ENCODE assay signal across 27 mouse cellular contexts in the genomic region with DNA sequence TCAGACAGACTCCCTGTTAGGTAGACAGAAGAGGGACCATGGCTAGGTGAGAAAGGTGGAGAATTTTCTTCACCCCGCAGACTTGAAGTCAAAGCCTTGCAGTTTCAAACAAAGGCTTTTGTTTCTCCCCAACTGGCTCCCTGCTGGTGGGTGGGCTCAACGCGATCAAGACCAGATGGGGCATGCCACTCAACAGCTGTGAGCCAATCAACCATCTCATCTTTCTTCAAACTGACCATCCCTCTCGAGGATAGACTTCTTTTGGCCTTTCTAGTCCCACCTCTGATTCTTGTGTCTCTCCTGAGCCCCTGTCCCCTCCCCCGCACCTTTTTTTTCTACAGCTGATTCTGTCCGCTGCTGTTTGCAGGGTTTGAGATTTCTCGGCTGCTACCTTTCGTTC.
DNase-seq lines count a peak whose midpoint lies in the region; TF ChIP-seq lines count a peak whose summit lies in the region.
"Had no signal": no experiment of that assay in that cellular context is flagged by ENCODE, and none has a peak within 500 bp of the region (broad histone marks: within the 10 kb centered on the region; RNA-seq: fewer than 3 reads in every experiment).

No protein-coding gene starts in this region.

- H3K27me3 ChIP-seq in heart, embryonic 10.5 days (ENCODE audit: insufficient read depth, poor library complexity, severe bottlenecking): no peaks in the 10 kb centered on the region
- H3K27me3 ChIP-seq in embryonic facial prominence, embryonic 10.5 days (replicated peaks; ENCODE audit: low read depth, poor library complexity, severe bottlenecking): no peaks in the 10 kb centered on the region
- H3K27me3 ChIP-seq: embryonic facial prominence, embryonic 13.5 days; hindbrain, embryonic 15.5 days; liver, embryonic 13.5 days; megakaryocyte, embryonic 14.5 days; midbrain, embryonic 15.5 days; neural tube, embryonic 15.5 days had no signal

- H3K27ac ChIP-seq in heart, embryonic 10.5 days: 0 out of 2 replicates have a peak overlapping the region, but pooled peaks have one; percentile 10
- no peak overlapping the region for H3K27ac ChIP-seq in ES-E14 (ENCODE audit: insufficient read depth, low read depth, low read length, poor library complexity, severe bottlenecking)
- H3K27ac ChIP-seq in embryonic facial prominence, embryonic 10.5 days (replicated peaks): peak overlapping the region; percentile 54; the same call in 1 of the 2 replicates
- H3K27ac ChIP-seq: embryonic facial prominence, embryonic 13.5 days; forebrain, embryonic 10.5 days; heart, adult 2 months; hindbrain, embryonic 15.5 days; liver, embryonic 13.5 days; midbrain, embryonic 15.5 days; neural tube, embryonic 15.5 days; stomach, postnatal 0 days had no signal

- no peaks in the 10 kb centered on the region for H3K9me3 ChIP-seq in heart, embryonic 10.5 days
- H3K9me3 ChIP-seq in ES-E14 (ENCODE audit: control insufficient read depth, insufficient read depth, low read depth, low read length): no peaks in the 10 kb centered on the region
- no peaks in the 10 kb centered on the region for H3K9me3 ChIP-seq in embryonic facial prominence, embryonic 10.5 days
- H3K9me3 ChIP-seq: embryonic facial prominence, embryonic 13.5 days; forebrain, embryonic 10.5 days; hindbrain, embryonic 15.5 days; liver, embryonic 13.5 days; megakaryocyte, embryonic 14.5 days; midbrain, embryonic 15.5 days; neural tube, embryonic 15.5 days had no signal

- intact Hi-C loops in left cerebral cortex, postnatal 25 days (cut with DNase I): no loop called here

- in situ Hi-C loops in ES-E14 (cut with MboI; ENCODE audit: low sequenced_read_pairs in 2 of 2, unreplicated experiment in 2 of 2): no loop called here

- H3K36me3 ChIP-seq in heart, embryonic 10.5 days: no peaks in the 10 kb centered on the region
- H3K36me3 ChIP-seq in ES-E14 (ENCODE audit: control insufficient read depth, insufficient read depth, low read length, poor library complexity, severe bottlenecking): no peaks in the 10 kb centered on the region
- H3K36me3 ChIP-seq in embryonic facial prominence, embryonic 10.5 days (replicated peaks): no peaks in the 10 kb centered on the region
- H3K36me3 ChIP-seq: embryonic facial prominence, embryonic 13.5 days; forebrain, embryonic 10.5 days; hindbrain, embryonic 15.5 days; liver, embryonic 13.5 days; midbrain, embryonic 15.5 days; neural tube, embryonic 15.5 days had no signal

- H3K4me3 ChIP-seq in heart, embryonic 10.5 days: no peak overlapping the region
- H3K4me3 ChIP-seq in ES-E14 (ENCODE audit: insufficient read depth in 1 of 2, low read depth in 1 of 2, low read length in 2 of 2, poor library complexity in 1 of 2, severe bottlenecking in 1 of 2): no peak overlapping the region
- H3K4me3 ChIP-seq in embryonic facial prominence, embryonic 10.5 days: no peak overlapping the region
- H3K4me3 ChIP-seq: embryonic facial prominence, embryonic 13.5 days; forebrain, embryonic 10.5 days; heart, adult 2 months; hindbrain, embryonic 15.5 days; liver, embryonic 13.5 days; megakaryocyte, embryonic 14.5 days; midbrain, embryonic 15.5 days; neural tube, embryonic 15.5 days had no signal

- DNase-seq in heart, embryonic 10.5 days (ENCODE audit: low spot score): no peak
- no peak for DNase-seq in heart, adult 9 months (ENCODE audit: low spot score in 2 of 2)
- DNase-seq in ES-E14 (ENCODE audit: low read depth, low spot score): peak; percentile 25
- peak; percentile 33 for DNase-seq in embryonic facial prominence, embryonic 10.5 days (ENCODE audit: low spot score)
- DNase-seq in retina, postnatal 1 day: peak; percentile 10
- no peak for DNase-seq in heart, postnatal 4 days
- no peak for DNase-seq in left cerebral cortex, postnatal 25 days (ENCODE audit: low spot score in 2 of 2)
- DNase-seq: adrenal gland, adult 2 months; cerebellum, adult 9-10 months; heart, adult 2 months; heart, postnatal 14 days; kidney, adult 11 months; kidney, postnatal 25 days; liver, embryonic 13.5 days; lung, adult 18-20 months; lung, postnatal 4 days; right cerebral cortex, adult 18-20 months; right cerebral cortex, postnatal 4 days; thymus, adult 18-20 months; thymus, postnatal 25 days had no signal

- no peak overlapping the region for H3K9ac ChIP-seq in ES-E14 (ENCODE audit: insufficient read depth, low read depth, low read length, poor library complexity, severe bottlenecking)
- H3K9ac ChIP-seq: embryonic facial prominence, embryonic 13.5 days; hindbrain, embryonic 15.5 days; liver, embryonic 13.5 days; midbrain, embryonic 15.5 days; neural tube, embryonic 15.5 days had no signal

- WGBS in heart, embryonic 10.5 days: 28% methylated on average over 8 of the region's 8 CpGs
- 47% methylated on average over 8 of the region's 8 CpGs for WGBS in embryonic facial prominence, embryonic 10.5 days

- H3K4me1 ChIP-seq in heart, embryonic 10.5 days: peaks cover 4% of the 10 kb centered on the region; the same call in 1 of the 2 replicates
- H3K4me1 ChIP-seq in ES-E14 (ENCODE audit: control insufficient read depth in 2 of 2, insufficient read depth in 2 of 2, low read length in 2 of 2, poor library complexity in 1 of 2): no peaks in the 10 kb centered on the region; a peak in 1 of 4 replicates
- H3K4me1 ChIP-seq in embryonic facial prominence, embryonic 10.5 days: peaks cover 5% of the 10 kb centered on the region
- H3K4me1 ChIP-seq: embryonic facial prominence, embryonic 13.5 days; hindbrain, embryonic 15.5 days; liver, embryonic 13.5 days; megakaryocyte, embryonic 14.5 days; midbrain, embryonic 15.5 days; neural tube, embryonic 15.5 days had no signal

TF ChIP-seq in ES-E14, 5 proteins besides CTCF, POLR2A, EP300 and RAD21:
- TF ChIP-seq MAFK (IDR thresholded peaks at IDR 0.05; ENCODE audit: insufficient read depth, low read depth, low read length) (no peak), CHD2 (IDR thresholded peaks at IDR 0.05; ENCODE audit: low read depth, low read length) (0 out of 2 replicates have a peak, but pooled peaks have one; percentile 25), ZNF384 (IDR thresholded peaks at IDR 0.05; ENCODE audit: low read depth, low read length) (0 out of 2 replicates have a peak, but pooled peaks have one; percentile 55)

Comparison
In these comparisons a context has a peak if more than half of its experiments do, and no peak if none do; other contexts are left out.
1. DNase-seq: peak in ES-E14 (single experiment), embryonic facial prominence, embryonic 10.5 days (single experiment) and retina, postnatal 1 day (single experiment); none in heart, embryonic 10.5 days (single experiment), heart, adult 9 months (0 of 2), heart, postnatal 4 days (single experiment) and left cerebral cortex, postnatal 25 days (0 of 2).